Mouse (Mus musculus) MEL (cell line): ENCODE results near the gene Sult5a1.

Experiments
- CHD1 ChIP-seq: IDR thresholded peaks from 2 replicates; pipeline ENCODE4 v1.6.1; 2012; ENCODE audit warnings: low read depth, mild to moderate bottlenecking, inconsistent platforms, low read length, improper control_type of control experiment
- CHD2 ChIP-seq: IDR thresholded peaks from 2 replicates; pipeline ENCODE4 v1.6.1; 2011; ENCODE audit warnings: low read length, improper control_type of control experiment
- CTCF ChIP-seq, 3 experiments: IDR thresholded peaks in 2 of 3; conservative IDR thresholded peaks in 1 of 3; 2 replicates each; pipeline ENCODE4 v1.5.1; 2011 to 2012; ENCODE audit warnings: low read length in 3 of 3, low read depth in 2 of 3, mild to moderate bottlenecking in 2 of 3, improper control_type of control experiment in 1 of 3, inconsistent platforms in 1 of 3, mixed read lengths in 1 of 3, moderate library complexity in 1 of 3; ENCODE audit not compliant: control insufficient read depth in 1 of 3, insufficient read depth in 1 of 3, poor library complexity in 1 of 3, severe bottlenecking in 1 of 3
- EP300 ChIP-seq, 2 experiments: IDR thresholded peaks; 2 replicates each; pipeline ENCODE4 v1.6.1; 2011; ENCODE audit warnings: improper control_type of control experiment in 2 of 2, low read length in 2 of 2, low read depth in 1 of 2, mild to moderate bottlenecking in 1 of 2
- GATA1 ChIP-seq: IDR thresholded peaks from 2 replicates; pipeline ENCODE4 v1.6.1; 2011; ENCODE audit warnings: low read depth, low read length, improper control_type of control experiment
- MAFK ChIP-seq: IDR thresholded peaks from 2 replicates; pipeline ENCODE4 v1.6.1; 2011; ENCODE audit warnings: low read depth, mild to moderate bottlenecking, low read length, improper control_type of control experiment, borderline replicate concordance
- MAX ChIP-seq: IDR thresholded peaks from 2 replicates; pipeline ENCODE4 v1.6.1; 2011; ENCODE audit warnings: low read length, improper control_type of control experiment
- MXI1 ChIP-seq: IDR thresholded peaks from 2 replicates; pipeline ENCODE4 v1.6.1; 2011; ENCODE audit warnings: mild to moderate bottlenecking, low read depth, low read length, improper control_type of control experiment
- NRF1 ChIP-seq: IDR thresholded peaks from 2 replicates; pipeline ENCODE4 v1.6.1; 2014; ENCODE audit warnings: low read depth, mild to moderate bottlenecking, inconsistent platforms, low read length, improper control_type of control experiment, moderate library complexity; ENCODE audit not compliant: poor library complexity, insufficient read depth, severe bottlenecking
- POLR2A ChIP-seq, 2 experiments: IDR thresholded peaks; 2 replicates each; pipeline ENCODE4 v1.6.1; 2011 to 2012; ENCODE audit warnings: low read length in 2 of 2, mild to moderate bottlenecking in 2 of 2, control low read depth in 1 of 2, improper control_type of control experiment in 1 of 2, low read depth in 1 of 2, moderate library complexity in 1 of 2; ENCODE audit not compliant: control insufficient read depth in 1 of 2, insufficient read depth in 1 of 2, poor library complexity in 1 of 2
- TAL1 ChIP-seq: IDR thresholded peaks from 2 replicates; pipeline ENCODE4 v1.6.1; 2012; ENCODE audit warnings: mild to moderate bottlenecking, inconsistent platforms, low read length, moderate library complexity, mixed read lengths
- TBP ChIP-seq: IDR thresholded peaks from 2 replicates; pipeline ENCODE4 v1.8.0; 2011; ENCODE audit warnings: low read depth, low read length, improper control_type of control experiment
- TCF12 ChIP-seq: IDR thresholded peaks from 2 replicates; pipeline ENCODE4 v1.6.1; 2014; ENCODE audit warnings: low read depth, mild to moderate bottlenecking, inconsistent platforms, low read length, improper control_type of control experiment, moderate library complexity
- USF1 ChIP-seq: IDR thresholded peaks from 2 replicates; pipeline ENCODE4 v1.6.1; 2014; ENCODE audit warnings: low read depth, mild to moderate bottlenecking, inconsistent platforms, low read length, improper control_type of control experiment, moderate library complexity

DNA sequence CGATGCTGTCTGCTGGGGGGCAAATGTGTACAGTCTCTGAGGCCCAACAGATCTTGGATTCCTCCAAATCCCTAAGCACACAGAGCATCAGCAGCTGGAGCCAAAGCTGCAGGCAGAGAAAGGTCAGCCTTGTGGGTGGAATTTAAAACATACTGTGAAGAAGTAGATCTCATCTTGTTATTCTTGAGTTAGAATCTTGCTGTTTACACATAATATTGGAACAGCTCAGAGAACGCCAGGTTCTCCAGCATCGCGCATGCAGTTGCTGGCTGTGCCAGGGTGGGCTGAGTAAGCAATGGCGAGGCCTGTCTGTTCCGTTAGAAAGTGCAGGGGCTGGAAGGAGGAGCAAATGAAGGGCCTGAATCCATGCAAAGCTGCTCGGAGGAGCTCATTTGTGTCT, 11.7 kb downstream of the Sult5a1 start:
- TF ChIP-seq CTCF (IDR thresholded peaks at IDR 0.05 in 2 of 3, conservative IDR thresholded peaks at IDR 0.05 in 1 of 3; ENCODE audit: control insufficient read depth in 1 of 3, insufficient read depth in 1 of 3, low read depth in 2 of 3, low read length in 3 of 3, poor library complexity in 1 of 3, severe bottlenecking in 1 of 3), result no peak
- TF ChIP-seq GATA1, result no peak
- TF ChIP-seq MAFK, result no peak
- TF ChIP-seq POLR2A (IDR thresholded peaks at IDR 0.05; ENCODE audit: control insufficient read depth in 1 of 2, insufficient read depth in 1 of 2, low read depth in 1 of 2, low read length in 2 of 2, poor library complexity in 1 of 2), result no peak
- no peak for TF ChIP-seq EP300 (IDR thresholded peaks at IDR 0.05; ENCODE audit: low read depth in 1 of 2, low read length in 2 of 2)
- TF ChIP-seq CHD2, result no peak
- TF ChIP-seq MXI1, result no peak
- no peak for TF ChIP-seq TAL1
- no peak for TF ChIP-seq NRF1
- no peak for TF ChIP-seq TBP
- TF ChIP-seq CHD1, result no peak
- no peak for TF ChIP-seq USF1
- no peak for TF ChIP-seq MAX
- TF ChIP-seq TCF12, result no peak
